Mouse (Mus musculus) G1E (cell line): Measurements from ENCODE around the gene Lyrm1. TPM values are rescaled to one million over a fixed set of nuclear protein-coding genes. Genes with fewer than 3 reads are reported as not detected.

Source experiments
- ATAC-seq: 2 replicates; pipeline ENCODE4 v1.8.0; 2016; ENCODE audit warnings: mild to moderate bottlenecking; ENCODE audit not compliant: insufficient number of reproducible peaks, poor library complexity, low FRiP score, severe bottlenecking; ENCODE audit errors: extremely low read depth
- DNase-seq: peaks from one replicate; pipeline ENCODE4 v3.0.0; 2012; ENCODE audit warnings: low spot score
- H3K27me3 ChIP-seq: 2 replicates; pipeline ENCODE4 v1.6.1; 2012; ENCODE audit warnings: mild to moderate bottlenecking, low read length, inconsistent platforms; ENCODE audit not compliant: insufficient read depth
- H3K36me3 ChIP-seq: replicated peaks from 2 replicates; pipeline ENCODE3; 2012; ENCODE audit warnings: mild to moderate bottlenecking, inconsistent platforms
- H3K4me1 ChIP-seq: 2 replicates; pipeline ENCODE4 v1.6.1; 2012; ENCODE audit warnings: low read depth, low read length, inconsistent platforms, mixed read lengths; ENCODE audit not compliant: insufficient read depth
- H3K4me3 ChIP-seq: 2 replicates; pipeline ENCODE4 v1.5.1; 2012; ENCODE audit warnings: low read depth, mild to moderate bottlenecking, inconsistent platforms, low read length, moderate library complexity, mixed read lengths
- H3K9me3 ChIP-seq: replicated peaks from 2 replicates; pipeline ENCODE4 v1.6.1; 2012; ENCODE audit warnings: inconsistent platforms
- CTCF ChIP-seq: IDR thresholded peaks from 2 replicates; pipeline ENCODE4 v1.5.1; 2012; ENCODE audit warnings: low read depth, low read length, inconsistent platforms, mixed read lengths
- GATA1 ChIP-seq: IDR thresholded peaks from 2 replicates; pipeline ENCODE4 v1.6.1; 2012; ENCODE audit warnings: borderline replicate concordance, low read length, inconsistent platforms, mixed read lengths
- GATA2 ChIP-seq: IDR thresholded peaks from 2 replicates; pipeline ENCODE4 v1.6.1; 2012; ENCODE audit warnings: low read depth, low read length, inconsistent platforms, borderline replicate concordance
- POLR2AphosphoS5 ChIP-seq: IDR thresholded peaks from 2 replicates; pipeline ENCODE4 v1.6.1; 2012; ENCODE audit warnings: low read depth, low read length, inconsistent platforms; ENCODE audit not compliant: insufficient replicate concordance
- TAL1 ChIP-seq: conservative IDR thresholded peaks from 2 replicates; pipeline ENCODE4 v1.6.1; 2012; ENCODE audit warnings: low read depth, low read length, inconsistent platforms, mixed read lengths
- polyA plus RNA-seq: library from polyadenylated mRNA; stranded (reverse); fragments of >175 nt; gene quantifications from 2 replicates; pipeline ENCODE4 v1.2.3, GENCODE M21; 2012
- total RNA-seq, 2 experiments: library from RNA; stranded (forward) in 1 of 2; stranded (reverse) in 1 of 2; fragments of 200-1000 nt in 1 of 2; fragments of >200 nt in 1 of 2; fragmentation: Nextera tagmentation in 1 of 2; gene quantifications; 2 replicates each; pipeline ENCODE4 v1.2.3; 2014 to 2017

Gene Lyrm1
- total and polyA plus RNA-seq, 3 experiments, result 0.91 to 6.0 (median 2.4) TPM

- DNase-seq (no peak), ATAC-seq (no peak)
- peaks cover 75% of the 10 kb centered on the region for H3K36me3 ChIP-seq
- no peaks in the 10 kb centered on the region for H3K27me3 ChIP-seq
- no peaks in the 10 kb centered on the region for H3K4me1 ChIP-seq
- no peak overlapping the region for H3K4me3 ChIP-seq
- H3K9me3 ChIP-seq, result no peaks in the 10 kb centered on the region
- TF ChIP-seq CTCF (no peak), GATA2 (no peak), POLR2AphosphoS5 (no peak), GATA1 (no peak), TAL1 (no peak)
Observed at GRCm38 (mm10) chr7:119854362-119854761, 41.3 kb upstream of the Lyrm1 start.

DNA sequence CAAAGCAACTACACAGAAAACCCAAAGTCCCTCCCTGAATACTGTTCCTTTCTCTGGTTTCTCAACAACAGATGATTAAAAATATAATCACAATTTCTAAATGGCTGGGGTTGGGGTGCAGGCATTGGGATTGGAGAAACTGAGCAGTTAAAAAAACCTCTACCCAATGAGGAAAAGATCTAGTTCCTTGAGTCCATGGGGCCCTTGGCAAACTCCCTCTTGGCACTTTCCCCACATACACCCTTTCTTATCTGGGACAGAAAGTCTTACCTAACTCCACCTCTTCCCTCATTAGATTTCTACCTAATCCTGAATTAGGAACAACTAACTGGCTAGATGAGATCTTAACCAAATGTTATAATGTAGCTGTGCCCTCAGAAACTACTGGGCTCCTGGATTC, 40.6 kb upstream of the Lyrm1 start:
- Histone ChIP-seq H3K4me1 (peaks cover 5% of the 10 kb centered on the region), H3K36me3 (peaks cover 75% of the 10 kb centered on the region), H3K27me3 (no peaks in the 10 kb centered on the region), H3K9me3 (no peaks in the 10 kb centered on the region), H3K4me3 (no peak overlapping the region)
- ATAC-seq (no peak), DNase-seq (no peak)
- TF ChIP-seq POLR2AphosphoS5, result no peak

GRCm38 (mm10) chr7:119859476-119859875, 36.2 kb upstream of the Lyrm1 start:
- TF ChIP-seq POLR2AphosphoS5 (no peak), GATA2 (no peak), TAL1 (no peak)
- H3K4me1 ChIP-seq, result peaks cover 44% of the 10 kb centered on the region
- H3K27me3 ChIP-seq, result no peaks in the 10 kb centered on the region
- no peak for ATAC-seq
- DNase-seq, result no peak
- H3K4me3 ChIP-seq, result no peak overlapping the region
- peaks cover 69% of the 10 kb centered on the region for H3K36me3 ChIP-seq
- H3K9me3 ChIP-seq, result no peaks in the 10 kb centered on the region

- Histone ChIP-seq H3K27me3 (no peaks in the 10 kb centered on the region), H3K36me3 (peaks cover 63% of the 10 kb centered on the region), H3K9me3 (no peaks in the 10 kb centered on the region), H3K4me3 (no peak overlapping the region), H3K4me1 (peaks cover 51% of the 10 kb centered on the region)
- DNase-seq, result no peak
- no peak for TF ChIP-seq GATA2
- TF ChIP-seq GATA1, result no peak
- no peak for TF ChIP-seq TAL1
- no peak for TF ChIP-seq CTCF
- TF ChIP-seq POLR2AphosphoS5, result no peak
- no peak for ATAC-seq
Observed at GRCm38 (mm10) chr7:119860116-119860515, 35.5 kb upstream of the Lyrm1 start.

DNA sequence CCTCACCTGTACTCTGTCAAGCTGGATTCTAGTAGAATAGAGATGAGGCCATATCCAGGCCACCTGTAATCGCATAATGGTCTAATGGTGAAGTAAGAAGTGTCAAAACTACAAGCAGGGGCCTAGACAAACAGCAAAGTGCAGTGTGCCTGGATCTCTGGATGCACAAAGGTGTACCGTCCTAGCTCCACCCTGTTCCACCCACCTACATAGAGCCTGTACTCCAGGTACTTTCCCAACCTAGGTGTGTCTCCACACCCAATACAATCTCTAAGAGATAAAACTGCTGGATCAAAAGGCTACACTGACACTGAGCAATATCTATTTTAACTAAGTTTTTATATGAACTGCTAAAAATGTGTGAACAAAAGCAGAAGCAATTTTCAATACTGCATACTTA, 35.1 kb upstream of the Lyrm1 start:
- ATAC-seq (no peak), DNase-seq (no peak)
- TF ChIP-seq GATA1, result no peak
- no peak for TF ChIP-seq POLR2AphosphoS5
- TF ChIP-seq CTCF, result no peak
- no peak for TF ChIP-seq TAL1
- TF ChIP-seq GATA2, result no peak
- Histone ChIP-seq H3K36me3 (peaks cover 65% of the 10 kb centered on the region), H3K4me1 (peaks cover 55% of the 10 kb centered on the region), H3K9me3 (no peaks in the 10 kb centered on the region), H3K4me3 (no peak overlapping the region), H3K27me3 (no peaks in the 10 kb centered on the region)

GRCm38 (mm10) chr7:119860971-119861334, 34.7 kb upstream of the Lyrm1 start:
- H3K4me3 ChIP-seq, result no peak overlapping the region
- TF ChIP-seq GATA2 (no peak), POLR2AphosphoS5 (no peak), GATA1 (no peak), TAL1 (no peak), CTCF (no peak)

DNA sequence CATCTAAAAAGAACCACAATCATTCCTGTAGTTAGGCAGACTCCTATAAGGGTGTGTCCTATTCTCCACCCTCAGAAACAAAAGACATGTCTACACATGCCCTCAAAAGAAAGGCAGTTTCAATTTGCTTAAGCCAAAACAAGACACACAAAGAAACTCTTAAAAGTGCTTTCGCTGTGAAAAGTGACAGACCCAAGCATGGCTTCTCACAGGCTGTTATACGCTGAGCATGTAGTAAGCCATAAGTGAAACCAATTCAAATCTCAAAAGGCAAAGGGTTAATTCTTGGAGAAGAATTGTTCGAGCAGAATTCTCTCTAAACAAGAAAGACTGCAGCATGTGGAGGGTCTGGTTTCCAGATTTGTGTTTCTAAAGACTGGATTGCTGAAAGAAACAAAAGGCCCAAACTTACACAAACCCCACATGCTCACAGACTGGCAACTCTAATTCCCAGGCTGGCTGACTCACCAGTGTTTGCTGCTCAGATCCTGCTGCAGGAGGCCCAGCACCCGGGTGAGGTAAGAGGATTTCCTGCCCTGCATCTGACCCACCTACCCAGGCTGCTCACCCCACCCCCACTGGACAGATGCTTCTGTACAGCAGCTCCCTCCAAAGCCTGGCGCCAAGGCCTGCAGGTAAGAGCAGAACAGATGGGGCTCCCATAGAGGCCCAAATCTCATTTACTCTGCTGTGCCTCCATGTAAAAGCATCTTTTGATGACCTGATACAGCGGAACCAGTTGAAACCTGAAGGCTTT, 34.1 kb upstream of the Lyrm1 start:
- Histone ChIP-seq H3K27me3 (no peaks in the 10 kb centered on the region), H3K36me3 (peaks cover 59% of the 10 kb centered on the region), H3K4me1 (peaks cover 62% of the 10 kb centered on the region), H3K9me3 (no peaks in the 10 kb centered on the region), H3K4me3 (no peak overlapping the region; the same call in 1 of the 2 replicates)
- TF ChIP-seq CTCF, result no peak
- TF ChIP-seq GATA1, result no peak
- TF ChIP-seq GATA2, result no peak
- no peak for TF ChIP-seq POLR2AphosphoS5
- TF ChIP-seq TAL1, result no peak
- DNase-seq (no peak), ATAC-seq (peak; percentile 51; the same call in 1 of the 2 replicates)

More at GRCm38 (mm10) chr7:119860971-119861334, 34.7 kb upstream of the Lyrm1 start:
- peaks cover 63% of the 10 kb centered on the region for H3K36me3 ChIP-seq
- no peaks in the 10 kb centered on the region for H3K27me3 ChIP-seq
- H3K4me1 ChIP-seq, result peaks cover 58% of the 10 kb centered on the region
- H3K9me3 ChIP-seq, result no peaks in the 10 kb centered on the region
- no peak for DNase-seq
- no peak for ATAC-seq
